Mouse (Mus musculus) forebrain, embryonic 10.5 days (tissue): ENCODE measurements around the gene Gm43552. TPM values are rescaled to one million over a fixed set of nuclear protein-coding genes. Genes with fewer than 3 reads are reported as not detected.

Experiments
- DNase-seq: peaks from one replicate; pipeline ENCODE4 v3.0.0-alpha.2; 2017; ENCODE audit warnings: low spot score; ENCODE audit errors: extremely low spot score
- H3K27ac ChIP-seq: fragments of 300-500 bp; sonication (generic); 2 replicates; pipeline ENCODE4 v1.5.1; 2016; ENCODE audit warnings: mild to moderate bottlenecking
- H3K27me3 ChIP-seq: fragments of 300-500 bp; sonication (generic); 2 replicates; pipeline ENCODE4 v1.6.1; 2016; ENCODE audit warnings: mild to moderate bottlenecking; ENCODE audit not compliant: poor library complexity, severe bottlenecking
- H3K36me3 ChIP-seq: fragments of 300-500 bp; sonication (generic); replicated peaks from 2 replicates; pipeline ENCODE4 v1.6.1; 2016; ENCODE audit warnings: mild to moderate bottlenecking, moderate library complexity
- H3K4me1 ChIP-seq: fragments of 300-500 bp; sonication (generic); 2 replicates; pipeline ENCODE4 v1.6.1; 2016
- H3K4me3 ChIP-seq: fragments of 300-500 bp; sonication (generic); 2 replicates; pipeline ENCODE4 v1.5.1; 2016; ENCODE audit warnings: mild to moderate bottlenecking, moderate library complexity
- H3K9me3 ChIP-seq: fragments of 300-500 bp; sonication (generic); 2 replicates; pipeline ENCODE4 v1.6.1; 2016; ENCODE audit warnings: mild to moderate bottlenecking, moderate library complexity
- WGBS: fragments of 180-500 bp; shearing (Covaris S2); methylation state at CpG from one replicate; pipeline ENCODE4 v1.1.7; 2016; 5-methylcytosine and 5-hydroxymethylcytosine counted together
- polyA plus RNA-seq: library from polyadenylated mRNA; unstranded; fragments of >200 nt; fragmentation: Nextera tagmentation; extraction: Ambion mirVana; gene quantifications from 2 replicates; pipeline ENCODE4 v1.2.1, GENCODE M21; 2016

The Gm43552 gene
- polyA plus RNA-seq, 1 experiment from 2014 or later, result not detected

DNA sequence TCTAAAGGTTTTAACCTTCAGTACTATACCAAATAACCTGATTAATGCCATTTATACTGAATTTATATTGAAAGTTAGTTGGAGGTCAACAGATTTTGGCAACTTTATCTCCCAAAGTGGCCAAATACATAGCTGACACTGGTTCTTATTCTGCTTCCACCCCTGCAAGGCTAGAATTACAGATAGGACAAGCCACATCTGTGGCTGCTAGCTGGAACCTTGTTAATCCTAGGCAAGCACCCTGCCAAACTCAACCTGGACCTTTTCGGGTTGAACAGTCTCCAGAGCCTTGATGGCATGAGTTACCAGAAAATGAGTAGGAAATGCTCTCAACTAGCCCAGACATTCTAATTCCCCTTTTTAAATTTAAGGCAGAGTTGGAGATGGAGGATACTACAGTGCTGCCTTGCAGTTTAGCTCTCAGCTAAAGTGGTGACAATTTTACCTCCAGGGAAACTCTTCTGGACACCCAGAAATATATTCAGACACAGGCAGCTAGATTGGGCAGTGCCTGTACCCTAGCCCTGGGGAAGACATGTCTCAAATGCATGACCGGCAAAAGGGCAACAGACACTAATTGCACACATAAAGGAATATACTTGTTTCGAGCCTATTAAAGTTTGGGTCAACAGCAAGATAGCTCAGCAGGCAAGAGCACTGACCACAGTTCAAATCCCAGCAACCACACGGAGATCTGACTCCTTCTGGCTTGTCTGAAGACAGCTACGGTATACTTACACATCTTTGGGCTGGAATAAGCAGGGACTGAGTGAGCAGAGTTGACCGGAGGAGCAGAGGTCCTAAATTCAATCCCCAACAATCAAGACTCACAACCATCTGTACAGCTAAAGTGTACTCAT is 105.4 kb downstream of the Gm43552 start:
- Histone ChIP-seq H3K4me1 (peaks cover 23% of the 10 kb centered on the region), H3K27me3 (no peaks in the 10 kb centered on the region), H3K9me3 (no peaks in the 10 kb centered on the region), H3K4me3 (no peak overlapping the region), H3K36me3 (peaks cover 44% of the 10 kb centered on the region), H3K27ac (no peak overlapping the region)
- no peak for DNase-seq
- 79% methylated on average over 6 of the region's 6 CpGs for WGBS

DNA sequence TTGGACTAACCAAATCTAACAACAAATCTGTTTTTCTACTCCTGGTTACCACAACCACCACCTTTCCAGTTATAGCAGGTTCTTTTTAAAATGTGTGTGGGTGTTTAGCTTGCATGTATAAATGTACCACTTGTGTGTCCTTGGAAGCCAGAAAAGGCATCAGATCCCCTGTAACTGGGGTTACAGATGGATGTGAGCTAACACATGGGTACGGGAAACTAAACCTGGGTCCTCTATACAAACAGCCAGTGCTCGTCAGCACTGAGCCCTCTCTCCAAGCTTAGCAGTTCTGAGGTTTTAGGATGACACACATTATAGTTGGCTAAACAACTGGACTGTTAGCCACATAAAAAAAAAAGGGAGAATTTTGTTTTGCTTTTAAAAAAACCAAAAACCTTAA is 106.9 kb downstream of the Gm43552 start:
- Histone ChIP-seq H3K9me3 (no peaks in the 10 kb centered on the region), H3K27me3 (no peaks in the 10 kb centered on the region), H3K36me3 (peaks cover 44% of the 10 kb centered on the region), H3K4me1 (peaks cover 19% of the 10 kb centered on the region), H3K4me3 (no peak overlapping the region), H3K27ac (no peak overlapping the region)
- WGBS, result 77% methylated on average over 2 of the region's 2 CpGs
- DNase-seq, result no peak

Other genes starting within 250 kb of the Gm43552 start
- gene Rfc1, start 157.2 kb downstream of the Gm43552 start, polyA plus RNA-seq, result 103 and 110 TPM in 2 replicates
- 0.04 and 0.12 TPM in 2 replicates for gene Klb, start 144.5 kb downstream of the Gm43552 start, polyA plus RNA-seq
- gene Rpl9, start 101.4 kb downstream of the Gm43552 start, polyA plus RNA-seq, result 993 and 1,007 TPM in 2 replicates
- gene Lias, start 101.3 kb downstream of the Gm43552 start, polyA plus RNA-seq, result 68.9 and 72.5 TPM in 2 replicates
- 62.9 and 64.5 TPM in 2 replicates for gene Ugdh, start 56.9 kb downstream of the Gm43552 start, polyA plus RNA-seq
- gene Smim14, start 44.4 kb upstream of the Gm43552 start, polyA plus RNA-seq, result 50.2 and 50.8 TPM in 2 replicates
- gene Ube2k, start 44.4 kb upstream of the Gm43552 start, polyA plus RNA-seq, result 200 and 207 TPM in 2 replicates
- gene Pds5a, start 205.4 kb upstream of the Gm43552 start, polyA plus RNA-seq, result 106 and 108 TPM in 2 replicates